Comparison of ENCODE assay signal across 23 mouse cellular contexts in the genomic region with DNA sequence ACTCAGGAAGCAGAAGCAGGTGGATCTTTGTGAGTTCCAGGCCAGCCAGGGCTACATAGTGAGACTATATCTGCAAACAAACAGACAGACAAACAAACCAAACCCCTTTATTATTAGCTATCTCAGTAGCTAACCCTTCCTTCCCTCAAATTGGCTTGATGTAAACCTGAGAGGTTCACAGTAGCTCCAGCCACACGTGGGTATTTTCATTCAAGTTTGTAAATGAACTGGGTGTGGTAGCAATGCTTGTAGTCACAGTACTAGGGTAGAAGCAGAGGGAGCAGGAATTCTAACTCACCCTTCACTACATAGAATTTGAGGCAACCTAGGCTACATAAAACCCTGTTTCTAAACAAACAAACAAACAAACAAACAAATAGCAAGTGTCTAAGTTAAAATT.
"Had no signal": no experiment of that assay in that cellular context is flagged by ENCODE, and none has a peak within 500 bp of the region (broad histone marks: within the 10 kb centered on the region; RNA-seq: fewer than 3 reads in every experiment).

No protein-coding gene starts in this region.

- H3K36me3 ChIP-seq: embryonic facial prominence, embryonic 10.5 days; embryonic facial prominence, embryonic 12.5 days; embryonic facial prominence, embryonic 13.5 days; embryonic facial prominence, embryonic 15.5 days; forebrain, embryonic 10.5 days; forebrain, embryonic 12.5 days; forebrain, embryonic 15.5 days; heart, embryonic 12.5 days had no signal

- H3K9me3 ChIP-seq: embryonic facial prominence, embryonic 10.5 days; embryonic facial prominence, embryonic 12.5 days; embryonic facial prominence, embryonic 13.5 days; embryonic facial prominence, embryonic 15.5 days; forebrain, embryonic 10.5 days; forebrain, embryonic 12.5 days; forebrain, embryonic 13.5 days; forebrain, embryonic 15.5 days; heart, embryonic 12.5 days had no signal

- H3K27ac ChIP-seq: embryonic facial prominence, embryonic 10.5 days; embryonic facial prominence, embryonic 12.5 days; embryonic facial prominence, embryonic 13.5 days; embryonic facial prominence, embryonic 15.5 days; forebrain, embryonic 10.5 days; forebrain, embryonic 12.5 days; forebrain, embryonic 13.5 days; forebrain, embryonic 15.5 days; gastrocnemius, adult 2 months; heart, adult 2 months had no signal

- DNase-seq: cerebellum, adult 9-11 months; cerebellum, postnatal 10 days; cerebellum, postnatal 14 days; cerebellum, postnatal 25 days; embryo, embryonic 11 days; forebrain, postnatal 0 days; gastrocnemius, adult 2 months; gastrocnemius, postnatal 14 days; gastrocnemius, postnatal 25 days; gastrocnemius, postnatal 36 days; heart, adult 11 months; heart, adult 18-20 months; heart, adult 2 months had no signal

- H3K27me3 ChIP-seq: embryonic facial prominence, embryonic 12.5 days; embryonic facial prominence, embryonic 13.5 days; embryonic facial prominence, embryonic 15.5 days; forebrain, embryonic 12.5 days; forebrain, embryonic 13.5 days; forebrain, embryonic 15.5 days; heart, embryonic 12.5 days had no signal

- H3K4me3 ChIP-seq: embryonic facial prominence, embryonic 10.5 days; embryonic facial prominence, embryonic 12.5 days; embryonic facial prominence, embryonic 13.5 days; embryonic facial prominence, embryonic 15.5 days; erythroblast, embryonic 14.5 days; forebrain, embryonic 10.5 days; forebrain, embryonic 12.5 days; forebrain, embryonic 13.5 days; forebrain, embryonic 15.5 days; gastrocnemius, adult 2 months; heart, adult 2 months; heart, embryonic 12.5 days had no signal

- H3K9ac ChIP-seq: embryonic facial prominence, embryonic 12.5 days; embryonic facial prominence, embryonic 13.5 days; embryonic facial prominence, embryonic 15.5 days; forebrain, embryonic 12.5 days; forebrain, embryonic 13.5 days; forebrain, embryonic 15.5 days; forebrain, postnatal 0 days; heart, embryonic 12.5 days had no signal
